Mouse (Mus musculus) forebrain, embryonic 12.5 days (tissue): ENCODE results near the gene Golga5. TPM values are rescaled to one million over a fixed set of nuclear protein-coding genes. Genes with fewer than 3 reads are reported as not detected.
"Not testable (repeated sequence)": the region's sequence is repeated elsewhere in the genome, so short reads cannot be mapped to it uniquely, and the experiment has no call there.

Experiments used
- ATAC-seq: fragments of 200-750 bp; cut with Nextera tagmentation; 2 replicates; pipeline ENCODE4 v1.8.0; 2017; ENCODE audit warnings: moderate TSS enrichment; ENCODE audit not compliant: low FRiP score
- H3K27ac ChIP-seq: fragments of 300-500 bp; sonication (generic); 2 replicates; pipeline ENCODE4 v1.5.1; 2016; ENCODE audit warnings: mild to moderate bottlenecking
- H3K27me3 ChIP-seq: fragments of 300-500 bp; sonication (generic); 2 replicates; pipeline ENCODE4 v1.6.1; 2016; ENCODE audit warnings: mild to moderate bottlenecking
- H3K36me3 ChIP-seq: fragments of 300-500 bp; sonication (generic); replicated peaks from 2 replicates; pipeline ENCODE4 v1.6.1; 2016; ENCODE audit warnings: mild to moderate bottlenecking
- H3K4me1 ChIP-seq: fragments of 300-500 bp; sonication (generic); 2 replicates; pipeline ENCODE4 v1.6.1; 2016
- H3K4me2 ChIP-seq: fragments of 300-500 bp; sonication (generic); 2 replicates; pipeline ENCODE4 v1.6.1; 2016; ENCODE audit warnings: mild to moderate bottlenecking, moderate library complexity
- H3K4me3 ChIP-seq: fragments of 300-500 bp; sonication (generic); replicated peaks from 2 replicates; pipeline ENCODE4 v1.5.1; 2016; ENCODE audit warnings: mild to moderate bottlenecking
- H3K9ac ChIP-seq: fragments of 300-500 bp; sonication (generic); 2 replicates; pipeline ENCODE4 v1.6.1; 2016; ENCODE audit warnings: mild to moderate bottlenecking
- H3K9me3 ChIP-seq: fragments of 300-500 bp; sonication (generic); 2 replicates; pipeline ENCODE4 v1.6.1; 2016
- WGBS: fragments of 180-500 bp; shearing (Covaris S2); methylation state at CpG from one replicate; pipeline ENCODE4 v1.1.7; 2016; 5-methylcytosine and 5-hydroxymethylcytosine counted together
- polyA plus RNA-seq: library from polyadenylated mRNA; unstranded; fragments of >200 nt; fragmentation: Nextera tagmentation; extraction: Ambion mirVana; gene quantifications from 2 replicates; pipeline ENCODE4 v1.2.1, GENCODE M21; 2016

The Golga5 gene
- polyA plus RNA-seq, 1 experiment from 2014 or later = 34.8 TPM

DNA sequence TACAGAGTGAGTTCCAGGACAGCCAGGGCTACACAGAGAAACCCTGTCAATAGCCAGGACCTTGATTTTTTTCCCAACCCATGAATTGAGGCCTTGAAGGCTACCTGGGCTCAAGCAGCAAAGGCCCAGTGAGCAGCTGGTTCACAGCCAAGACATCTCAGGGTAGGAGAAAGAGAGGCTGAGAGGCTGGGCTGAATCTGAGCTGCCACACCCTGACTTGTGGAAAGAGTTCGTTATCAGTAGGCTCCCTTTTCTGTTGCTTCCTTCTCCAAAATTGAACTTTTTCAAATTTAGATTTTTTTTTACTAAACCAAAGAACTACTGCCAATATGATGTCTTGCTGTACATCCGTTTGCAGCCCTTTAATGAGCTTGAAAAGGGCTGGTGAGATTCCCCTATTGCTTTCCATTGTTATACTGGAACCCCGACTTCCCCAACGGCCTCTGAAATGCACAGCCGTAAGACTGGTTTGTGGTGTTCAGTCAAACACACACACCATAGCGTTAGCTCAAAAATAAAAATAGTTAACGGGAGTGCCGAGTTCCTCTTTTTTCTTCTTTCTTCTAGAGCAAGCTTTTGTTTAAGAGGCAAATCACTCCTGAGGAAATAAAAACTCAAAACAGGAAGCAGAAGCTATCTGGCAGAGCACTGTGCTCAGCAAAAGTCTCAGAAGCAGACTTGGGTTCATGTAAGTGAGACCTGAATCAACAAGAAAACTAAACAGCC is 17.6 kb upstream of the Golga5 start:
- H3K4me3 ChIP-seq = no peak overlapping the region

DNA sequence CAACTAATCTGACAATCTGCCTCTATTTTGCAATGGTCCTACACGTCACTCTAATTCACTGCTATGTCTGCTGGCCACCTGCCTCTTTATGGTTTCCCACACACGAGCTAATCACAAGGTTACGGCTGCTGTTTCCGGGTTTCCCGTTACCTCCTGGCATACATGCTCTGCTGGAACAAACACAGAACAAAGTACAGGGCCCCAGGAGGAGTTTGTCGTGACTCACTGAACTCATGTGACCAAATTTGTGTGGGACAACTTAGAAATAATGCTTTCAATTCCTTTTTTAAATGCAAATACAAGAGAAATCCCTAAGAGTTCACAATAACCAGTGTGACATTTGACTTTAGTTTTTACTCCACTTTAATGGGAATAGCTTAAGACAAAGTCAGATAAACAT is 15.4 kb upstream of the Golga5 start:
- Histone ChIP-seq H3K4me2 (no peak overlapping the region), H3K4me3 (no peak overlapping the region), H3K4me1 (no peaks in the 10 kb centered on the region), H3K27me3 (no peaks in the 10 kb centered on the region), H3K9ac (no peak overlapping the region), H3K27ac (no peak overlapping the region), H3K36me3 (no peaks in the 10 kb centered on the region), H3K9me3 (no peaks in the 10 kb centered on the region)
- ATAC-seq = no peak
- 70% methylated on average over 6 of the region's 6 CpGs for WGBS

More for the DNA sequence above, 17.6 kb upstream of the Golga5 start:
- Histone ChIP-seq H3K9me3 (no peaks in the 10 kb centered on the region), H3K36me3 (no peaks in the 10 kb centered on the region), H3K4me1 (no peaks in the 10 kb centered on the region), H3K27ac (no peak overlapping the region), H3K9ac (no peak overlapping the region), H3K27me3 (no peaks in the 10 kb centered on the region), H3K4me2 (no peak overlapping the region)
- 81% methylated on average over 8 of the region's 8 CpGs for WGBS
- ATAC-seq = no peak

DNA sequence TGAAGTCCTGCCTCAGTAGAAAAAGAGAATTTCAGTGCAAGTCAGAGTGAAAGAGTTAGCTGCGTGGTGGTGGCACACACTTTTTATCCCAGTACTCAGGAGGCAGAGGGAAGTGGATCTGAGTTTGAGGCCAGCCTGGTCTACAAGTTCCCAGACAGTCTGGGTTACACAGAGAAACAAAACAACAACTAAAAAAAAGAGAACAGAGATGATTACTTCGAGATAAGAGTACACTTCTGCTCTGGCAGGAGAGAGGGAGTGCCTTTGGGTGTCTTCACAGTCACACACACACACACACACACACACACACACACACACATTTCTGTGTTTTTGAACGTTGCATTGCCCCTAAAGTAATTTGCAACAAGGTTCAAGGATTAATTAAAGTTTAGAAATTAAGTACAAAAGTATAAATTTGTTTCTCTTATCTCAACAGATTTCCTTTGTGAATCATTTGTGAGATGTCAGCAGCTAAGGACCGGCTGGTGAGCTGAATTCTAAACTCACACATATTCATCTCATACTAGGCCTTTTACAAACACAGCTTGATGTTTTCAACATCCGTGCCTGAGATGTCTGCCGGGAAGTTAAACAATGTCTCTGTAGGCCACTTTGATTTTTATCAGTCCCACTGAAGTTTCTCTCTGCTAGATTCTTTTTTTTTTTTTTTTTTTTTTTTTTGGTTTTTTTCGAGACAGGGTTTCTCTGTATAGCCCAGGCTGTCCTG is 12.3 kb upstream of the Golga5 start:
- no peak for ATAC-seq
- Histone ChIP-seq H3K27ac (no peak overlapping the region), H3K4me1 (no peaks in the 10 kb centered on the region), H3K9me3 (no peaks in the 10 kb centered on the region), H3K4me2 (no peak overlapping the region), H3K4me3 (no peak overlapping the region), H3K9ac (no peak overlapping the region), H3K27me3 (no peaks in the 10 kb centered on the region), H3K36me3 (no peaks in the 10 kb centered on the region)
- WGBS = 77% methylated on average over 7 of the region's 7 CpGs

DNA sequence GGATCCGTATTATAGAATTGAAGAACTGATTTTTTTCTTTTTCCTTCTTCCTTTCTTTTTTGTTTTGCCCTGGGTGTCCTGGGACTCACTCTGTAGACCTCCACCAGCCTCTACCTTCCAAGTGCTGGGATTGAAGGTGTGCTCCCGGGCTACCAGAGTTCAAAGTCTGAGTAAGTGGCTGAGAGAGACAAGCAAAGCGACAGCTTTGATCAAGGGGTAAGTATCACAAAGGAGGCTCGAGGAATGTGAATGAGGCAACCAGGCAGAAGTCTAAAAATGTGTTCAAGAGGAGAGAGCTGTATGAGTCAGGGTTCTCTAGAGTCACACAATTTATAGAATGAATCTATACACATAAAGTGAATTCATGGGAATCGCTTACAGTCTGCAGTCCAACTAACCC is 8.9 kb upstream of the Golga5 start:
- ATAC-seq = no peak
- Histone ChIP-seq H3K36me3 (no peaks in the 10 kb centered on the region), H3K27me3 (no peaks in the 10 kb centered on the region), H3K9me3 (no peaks in the 10 kb centered on the region), H3K9ac (no peak overlapping the region), H3K27ac (no peak overlapping the region), H3K4me3 (no peak overlapping the region), H3K4me1 (no peaks in the 10 kb centered on the region), H3K4me2 (no peak overlapping the region)
- WGBS = 79% methylated on average over 5 of the region's 5 CpGs

DNA sequence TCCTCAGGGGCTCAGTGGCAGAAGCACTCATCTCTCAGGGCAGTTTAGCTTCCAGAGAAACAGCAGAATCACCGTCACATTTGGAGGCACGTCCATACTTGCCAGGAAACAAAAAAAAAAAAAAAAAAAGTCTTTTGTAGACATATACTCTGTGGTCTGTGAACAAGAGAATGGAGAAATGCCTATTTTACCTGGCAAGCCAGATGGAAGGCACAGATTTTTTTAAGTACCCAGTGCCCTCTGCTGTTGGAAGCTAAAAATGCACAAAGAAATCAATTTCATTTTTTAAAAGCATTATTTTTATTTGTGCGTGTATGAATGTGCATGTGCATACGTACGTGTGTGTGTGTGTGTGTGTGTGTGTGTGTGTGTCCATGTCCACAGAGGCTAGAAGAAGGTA is 7.8 kb upstream of the Golga5 start:
- H3K9ac ChIP-seq = no peak overlapping the region
- H3K36me3 ChIP-seq = no peaks in the 10 kb centered on the region
- H3K9me3 ChIP-seq = no peaks in the 10 kb centered on the region
- H3K4me1 ChIP-seq = no peaks in the 10 kb centered on the region
- no peak for ATAC-seq
- H3K4me2 ChIP-seq = no peak overlapping the region
- no peak overlapping the region for H3K27ac ChIP-seq
- 77% methylated on average over 5 of the region's 5 CpGs for WGBS
- H3K27me3 ChIP-seq = no peaks in the 10 kb centered on the region
- H3K4me3 ChIP-seq = no peak overlapping the region

DNA sequence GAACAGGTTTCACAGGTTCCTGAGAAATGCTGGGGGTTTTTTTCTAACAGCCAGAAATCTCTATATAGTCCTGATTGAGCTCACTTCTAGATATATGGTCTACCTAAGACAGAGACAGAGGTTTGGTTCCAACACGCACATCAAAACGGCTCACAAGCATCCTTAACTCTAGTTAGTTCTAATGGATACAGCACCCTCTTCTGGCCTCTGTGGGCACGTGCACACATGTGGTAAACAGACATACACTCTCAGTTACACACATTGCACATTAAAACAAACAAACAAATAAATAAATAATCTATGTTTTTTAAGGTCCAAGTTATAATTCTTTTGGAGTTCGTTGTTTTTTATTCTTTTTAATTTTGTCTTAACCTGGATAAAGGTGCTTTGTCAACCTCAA is 4.3 kb upstream of the Golga5 start:
- H3K4me2 ChIP-seq = no peak overlapping the region
- no peak overlapping the region for H3K4me3 ChIP-seq
- no peaks in the 10 kb centered on the region for H3K9me3 ChIP-seq
- H3K27ac ChIP-seq = no peak overlapping the region
- no peaks in the 10 kb centered on the region for H3K27me3 ChIP-seq
- peaks cover under 1% of the 10 kb centered on the region; the same call in 1 of the 2 replicates for H3K4me1 ChIP-seq
- H3K36me3 ChIP-seq = no peaks in the 10 kb centered on the region
- H3K9ac ChIP-seq = no peak overlapping the region
- no peak for ATAC-seq
- 66% methylated on average over 4 of the region's 4 CpGs for WGBS

DNA sequence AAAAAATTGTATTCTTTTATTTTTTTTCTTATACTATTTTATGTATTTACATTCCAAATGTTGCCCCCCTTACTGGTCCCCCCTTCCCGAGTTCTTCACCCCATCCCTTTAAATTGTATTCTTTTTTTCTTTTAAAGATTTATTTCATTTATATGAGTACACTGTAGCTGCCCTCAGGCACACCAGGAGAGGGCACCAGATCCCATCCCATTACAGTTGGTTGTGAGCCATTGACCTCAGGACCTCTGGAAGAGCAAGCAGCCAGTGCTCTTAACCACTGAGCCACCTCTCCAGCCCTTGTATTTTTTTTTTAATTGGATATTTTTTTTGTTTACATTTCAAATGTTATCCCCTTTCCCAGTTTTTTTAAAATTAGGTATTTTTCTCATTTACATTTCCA is 799 bp upstream of the Golga5 start:
- Histone ChIP-seq H3K4me2 (no peak overlapping the region), H3K9ac (no peak overlapping the region), H3K27ac (no peak overlapping the region), H3K4me1 (peaks cover 6% of the 10 kb centered on the region; the same call in 1 of the 2 replicates), H3K9me3 (no peaks in the 10 kb centered on the region), H3K4me3 (no peak overlapping the region), H3K27me3 (no peaks in the 10 kb centered on the region), H3K36me3 (peaks cover 6% of the 10 kb centered on the region)
- 0 out of 2 replicates have a peak, but pooled peaks have one; percentile 25 for ATAC-seq
- 89% methylated on average over 1 of the region's 1 CpGs for WGBS

DNA sequence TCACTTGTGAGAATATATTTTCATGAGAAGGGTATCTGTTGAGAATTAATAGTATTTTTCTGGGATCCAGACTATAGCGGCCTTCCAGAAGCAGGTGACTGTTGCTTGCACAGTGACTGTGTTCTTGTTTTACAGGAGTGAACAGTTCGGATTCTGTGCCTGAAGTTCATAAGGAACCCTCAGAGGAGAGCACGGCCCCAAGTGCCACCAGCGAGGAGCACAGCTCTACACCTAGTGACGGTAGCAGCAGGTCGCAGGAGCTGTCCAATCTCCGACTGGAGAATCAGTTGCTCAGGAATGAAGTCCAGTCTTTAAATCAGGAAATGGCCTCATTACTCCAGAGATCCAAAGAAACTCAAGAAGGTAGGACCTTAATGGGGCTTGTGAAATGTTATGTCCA is 5.5 kb downstream of the Golga5 start:
- Histone ChIP-seq H3K4me3 (no peak overlapping the region), H3K9ac (no peak overlapping the region), H3K27me3 (no peaks in the 10 kb centered on the region), H3K36me3 (peaks cover 36% of the 10 kb centered on the region), H3K9me3 (no peaks in the 10 kb centered on the region), H3K27ac (no peak overlapping the region), H3K4me2 (no peak overlapping the region), H3K4me1 (peaks cover 6% of the 10 kb centered on the region; the same call in 1 of the 2 replicates)
- 92% methylated on average over 7 of the region's 7 CpGs for WGBS
- no peak for ATAC-seq

DNA sequence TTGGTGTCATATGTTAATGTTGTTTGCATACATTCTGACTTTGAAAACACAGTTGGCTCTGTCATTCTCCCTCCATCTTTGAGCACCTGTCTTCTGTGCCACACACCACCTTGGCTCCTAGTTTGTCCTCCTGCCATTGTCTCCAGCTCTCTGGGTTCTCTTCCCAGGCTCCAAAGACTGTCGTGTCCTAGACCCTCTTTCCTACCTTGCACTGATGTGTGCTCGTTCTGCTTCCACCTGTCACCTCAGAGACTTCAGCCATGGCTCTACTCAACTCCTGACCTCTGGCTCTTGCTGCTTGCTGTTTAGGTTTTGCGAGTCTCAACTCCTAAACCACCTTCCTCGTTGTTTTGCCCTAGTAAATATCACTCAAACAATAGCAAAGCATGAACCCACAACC is 11.5 kb downstream of the Golga5 start:
- H3K27me3 ChIP-seq = no peaks in the 10 kb centered on the region
- no peak overlapping the region for H3K4me2 ChIP-seq
- H3K9me3 ChIP-seq = no peaks in the 10 kb centered on the region
- H3K27ac ChIP-seq = no peak overlapping the region
- peaks cover 65% of the 10 kb centered on the region for H3K36me3 ChIP-seq
- no peak for ATAC-seq
- 91% methylated on average over 4 of the region's 4 CpGs for WGBS
- H3K4me1 ChIP-seq = no peaks in the 10 kb centered on the region
- no peak overlapping the region for H3K4me3 ChIP-seq
- H3K9ac ChIP-seq = no peak overlapping the region

DNA sequence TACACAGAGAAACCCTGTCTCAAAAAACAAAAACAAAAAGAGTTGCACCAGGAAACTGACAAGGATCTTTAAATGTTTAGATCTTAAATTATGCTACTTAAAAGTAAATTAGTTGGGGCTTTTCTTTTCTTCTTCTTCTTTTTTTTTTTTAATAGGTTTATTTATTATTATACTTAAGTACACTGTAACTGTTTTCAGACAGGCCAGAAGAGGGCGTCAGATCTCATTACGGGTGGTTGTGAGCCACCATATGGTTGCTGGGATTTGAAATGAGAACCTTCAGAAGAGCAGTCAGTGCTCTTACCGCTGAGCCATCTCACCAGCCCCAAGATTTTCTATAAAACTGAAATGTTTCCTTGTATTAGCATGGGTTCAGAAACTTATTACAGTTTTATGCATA is 16.0 kb downstream of the Golga5 start:
- Histone ChIP-seq H3K27me3 (no peaks in the 10 kb centered on the region), H3K9ac (no peak overlapping the region), H3K27ac (no peak overlapping the region), H3K4me2 (no peak overlapping the region), H3K9me3 (no peaks in the 10 kb centered on the region), H3K4me3 (no peak overlapping the region), H3K36me3 (peaks cover 76% of the 10 kb centered on the region), H3K4me1 (no peaks in the 10 kb centered on the region)
- no peak for ATAC-seq
- WGBS = 68% methylated on average over 3 of the region's 3 CpGs

DNA sequence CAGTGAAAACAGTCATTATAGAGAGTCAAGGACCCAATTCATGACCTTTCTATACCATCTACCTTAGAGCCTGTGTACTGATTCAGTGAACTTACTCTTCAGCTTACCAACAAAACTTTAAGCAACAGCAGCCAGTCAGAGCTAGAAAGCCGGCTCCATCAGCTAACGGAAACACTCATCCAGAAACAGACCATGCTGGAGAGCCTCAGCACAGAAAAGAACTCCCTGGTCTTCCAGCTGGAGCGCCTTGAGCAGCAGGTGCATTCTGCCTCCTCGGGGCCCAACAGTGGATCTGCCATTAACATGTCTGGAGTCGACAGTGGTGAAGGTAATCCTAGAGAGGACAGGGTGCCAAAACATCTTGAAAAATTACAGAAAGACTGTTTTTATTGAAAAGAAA is 23.0 kb downstream of the Golga5 start:
- 88% methylated on average over 5 of the region's 5 CpGs for WGBS
- Histone ChIP-seq H3K27ac (no peak overlapping the region), H3K9me3 (no peaks in the 10 kb centered on the region), H3K27me3 (no peaks in the 10 kb centered on the region), H3K9ac (no peak overlapping the region), H3K4me3 (no peak overlapping the region), H3K4me2 (no peak overlapping the region), H3K4me1 (no peaks in the 10 kb centered on the region), H3K36me3 (peaks cover 76% of the 10 kb centered on the region)
- ATAC-seq = no peak

DNA sequence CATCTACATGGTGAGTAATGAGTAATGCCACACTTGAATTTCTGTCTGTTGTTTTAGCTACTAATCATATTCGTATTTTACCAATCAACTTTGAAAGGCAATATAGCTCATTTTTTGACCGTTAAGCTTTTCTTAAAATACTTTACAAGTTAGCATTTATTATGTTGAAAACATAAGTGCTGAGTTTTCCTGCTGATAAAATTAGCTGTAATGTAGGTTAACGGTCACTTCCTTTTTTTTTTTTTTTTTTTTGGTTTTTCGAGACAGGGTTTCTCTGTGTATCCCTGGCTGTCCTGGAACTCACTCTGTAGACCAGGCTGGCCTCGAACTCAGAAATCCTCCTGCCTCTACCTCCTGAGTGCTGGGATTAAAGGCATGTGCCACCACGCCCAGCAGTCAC is 26.8 kb downstream of the Golga5 start:
- ATAC-seq, H3K27me3 ChIP-seq, H3K9me3 ChIP-seq, H3K27ac ChIP-seq, H3K4me1 ChIP-seq, H3K9ac ChIP-seq, H3K4me3 ChIP-seq, H3K4me2 ChIP-seq: not testable (repeated sequence)
- H3K36me3 ChIP-seq = peaks cover 62% of the 10 kb centered on the region
- WGBS = 90% methylated on average over 6 of the region's 6 CpGs

DNA sequence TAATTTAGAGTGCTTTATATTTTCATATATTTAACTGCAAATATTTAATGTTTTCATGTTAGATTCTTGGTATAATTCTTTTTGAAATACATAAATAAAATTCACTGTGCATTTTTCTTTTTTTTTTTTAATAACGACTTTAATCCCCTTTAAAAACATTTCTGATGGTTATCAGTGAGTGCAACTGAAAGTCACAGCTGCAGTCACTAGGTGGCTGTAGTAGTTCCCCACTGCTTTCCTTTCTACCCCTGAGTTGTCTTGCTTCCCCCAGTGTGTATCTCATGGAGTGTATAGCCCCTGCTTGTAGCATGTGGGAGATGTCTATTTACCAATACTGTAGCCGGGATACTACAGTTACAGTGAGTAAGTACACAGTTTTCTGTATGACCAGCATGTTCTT is 29.0 kb downstream of the Golga5 start:
- ATAC-seq = no peak
- Histone ChIP-seq H3K4me2 (no peak overlapping the region), H3K27me3 (no peaks in the 10 kb centered on the region), H3K4me1 (no peaks in the 10 kb centered on the region), H3K4me3 (no peak overlapping the region), H3K9me3 (no peaks in the 10 kb centered on the region), H3K9ac (no peak overlapping the region), H3K36me3 (peaks cover 42% of the 10 kb centered on the region), H3K27ac (no peak overlapping the region)
- WGBS = 91% methylated on average over 2 of the region's 2 CpGs
